8 mouse cellular contexts compared by ENCODE assay signal in genomic region chr4:135921257-135922120, GRCm38 (mm10). TPM values are rescaled to one million over a fixed set of nuclear protein-coding genes. Genes with fewer than 3 reads are reported as not detected.
DNase-seq lines count a peak whose midpoint lies in the region; ATAC-seq and TF ChIP-seq lines count a peak whose summit lies in the region.

No protein-coding gene starts in this region.

- H3K4me3 ChIP-seq in cerebellum, adult 2 months (replicated peaks; ENCODE audit: insufficient read depth, low read depth, low read length), result peak overlapping the region; percentile 70
- H3K4me3 ChIP-seq in G1E (ENCODE audit: low read depth, low read length), result peak overlapping the region; percentile 91
- peak overlapping the region; percentile 71 for H3K4me3 ChIP-seq in forebrain, postnatal 0 days (ENCODE audit: low read depth, low read length)
- peak overlapping the region; percentile 74 for H3K4me3 ChIP-seq in kidney, embryonic 14.5 days (ENCODE audit: low read length)

- no peak for TF ChIP-seq POLR2A in cerebellum, adult 2 months (IDR thresholded peaks at IDR 0.05; ENCODE audit: borderline replicate concordance, insufficient read depth, low read length)

- 3% methylated on average over 26 of the region's 26 CpGs for WGBS in cerebellum, adult 2 months
- WGBS in forebrain, postnatal 0 days, result 8% methylated on average over 26 of the region's 26 CpGs
- 6% methylated on average over 26 of the region's 26 CpGs for WGBS in kidney, embryonic 14.5 days

- H3K4me2 ChIP-seq in forebrain, postnatal 0 days (ENCODE audit: low read depth), result peak overlapping the region; percentile 91
- H3K4me2 ChIP-seq in kidney, embryonic 14.5 days (replicated peaks; ENCODE audit: low read depth, low read length), result peak overlapping the region; percentile 96

- TF ChIP-seq CTCF in cerebellum, adult 2 months (IDR thresholded peaks at IDR 0.05; ENCODE audit: borderline replicate concordance, insufficient read depth, low read depth, low read length), result no peak
- no peak for TF ChIP-seq CTCF in G1E (IDR thresholded peaks at IDR 0.05; ENCODE audit: low read depth, low read length)
- no peak for TF ChIP-seq CTCF in forebrain, postnatal 0 days (IDR thresholded peaks at IDR 0.05; ENCODE audit: low read depth)

- H3K27ac ChIP-seq in cerebellum, adult 2 months (ENCODE audit: insufficient read depth, low read length), result no peak overlapping the region
- H3K27ac ChIP-seq in forebrain, postnatal 0 days (ENCODE audit: low read depth, low read length), result no peak overlapping the region
- H3K27ac ChIP-seq in kidney, embryonic 14.5 days (ENCODE audit: low read depth, low read length), result peak overlapping the region; percentile 69; the same call in 1 of the 2 replicates

- DNase-seq in cerebellum, adult 2 months, result peak in 1 of 2 experiments; percentile 21
- no peak for DNase-seq in G1E (ENCODE audit: low spot score)
- DNase-seq in forebrain, postnatal 0 days, result peak; percentile 21
- peak; percentile 55 for DNase-seq in lung, postnatal 36 days
- no peak for DNase-seq in frontal cortex, postnatal 36 days (ENCODE audit: low spot score in 2 of 2)
- no peak for DNase-seq in right cerebral cortex, postnatal 14 days

- no peaks in the 10 kb centered on the region; the same call in 1 of the 2 replicates for H3K4me1 ChIP-seq in cerebellum, adult 2 months (ENCODE audit: control insufficient read depth, insufficient read depth, low read length)
- peaks cover 21% of the 10 kb centered on the region for H3K4me1 ChIP-seq in G1E (ENCODE audit: insufficient read depth, low read depth, low read length)
- H3K4me1 ChIP-seq in forebrain, postnatal 0 days (ENCODE audit: insufficient read depth), result peaks cover 7% of the 10 kb centered on the region; the same call in 1 of the 2 replicates
- peaks cover 8% of the 10 kb centered on the region for H3K4me1 ChIP-seq in kidney, embryonic 14.5 days (ENCODE audit: control insufficient read depth, insufficient read depth, low read length)

- H3K36me3 ChIP-seq in G1E (replicated peaks), result peaks cover 73% of the 10 kb centered on the region
- no peaks in the 10 kb centered on the region; the same call in 1 of the 2 replicates for H3K36me3 ChIP-seq in forebrain, postnatal 0 days (ENCODE audit: insufficient read depth)
- H3K36me3 ChIP-seq in kidney, embryonic 14.5 days (ENCODE audit: control insufficient read depth, insufficient read depth, low read length), result peaks cover 9% of the 10 kb centered on the region; the same call in 1 of the 2 replicates

- no peaks in the 10 kb centered on the region for H3K27me3 ChIP-seq in cerebellum, adult 2 months (ENCODE audit: control insufficient read depth, insufficient read depth, low read length)
- H3K27me3 ChIP-seq in G1E (ENCODE audit: insufficient read depth, low read length), result peaks cover 3% of the 10 kb centered on the region; the same call in 1 of the 2 replicates
- no peaks in the 10 kb centered on the region for H3K27me3 ChIP-seq in forebrain, postnatal 0 days (ENCODE audit: insufficient read depth, low read length)
- no peaks in the 10 kb centered on the region for H3K27me3 ChIP-seq in kidney, embryonic 14.5 days (ENCODE audit: control insufficient read depth, insufficient read depth, low read length)

- H3K9me3 ChIP-seq in G1E (replicated peaks), result no peaks in the 10 kb centered on the region
- no peaks in the 10 kb centered on the region for H3K9me3 ChIP-seq in forebrain, postnatal 0 days (ENCODE audit: low read length)
- no peaks in the 10 kb centered on the region for H3K9me3 ChIP-seq in kidney, embryonic 14.5 days (ENCODE audit: control insufficient read depth, low read length)

- no peak for ATAC-seq in cerebellum, adult (ENCODE audit: insufficient number of reproducible peaks, low FRiP score, low TSS enrichment)
- ATAC-seq in G1E (ENCODE audit: extremely low read depth, insufficient number of reproducible peaks, low FRiP score, poor library complexity, severe bottlenecking), result no peak
- ATAC-seq in forebrain, postnatal 0 days, result no peak
- ATAC-seq in kidney, embryonic 14.5 days (ENCODE audit: low FRiP score, low TSS enrichment), result peak; percentile 33

- peak overlapping the region; percentile 61 for H3K9ac ChIP-seq in forebrain, postnatal 0 days
- peak overlapping the region; percentile 82 for H3K9ac ChIP-seq in kidney, embryonic 14.5 days (ENCODE audit: low read depth, low read length)

RNA-seq across cellular contexts. Expression of gene Fuca1, which starts 1.0 kb away (rescaled TPM):
- polyA plus RNA-seq in cerebellum, adult 2 months (2012; rRNA removed), result 46.5 and 47.9 TPM in 2 replicates
- total RNA-seq in G1E (2014; fragmentation: Nextera tagmentation), result 32.8 and 66.2 TPM in 2 replicates
- total RNA-seq in G1E (2017), result 149 and 150 TPM in 2 replicates
- 13.9 and 16.9 TPM in 2 replicates for polyA plus RNA-seq in G1E (2012)
- 30.9 and 33.2 TPM in 2 replicates for total RNA-seq in forebrain, postnatal 0 days (2014; rRNA removed)
- 67.7 and 75.2 TPM in 2 replicates for polyA plus RNA-seq in forebrain, postnatal 0 days (2015; fragmentation: Nextera tagmentation; extraction: Ambion mirVana)
- polyA plus RNA-seq in kidney, embryonic 14.5 days (2014; fragmentation: Nextera tagmentation; extraction: Ambion mirVana), result 57.6 and 69.2 TPM in 2 replicates

RNA-seq across cellular contexts. Expression of gene Hmgcl, which starts 24.8 kb away (rescaled TPM):
- polyA plus RNA-seq in cerebellum, adult 2 months (2012; rRNA removed), result 86.9 and 98.7 TPM in 2 replicates
- total RNA-seq in G1E (2014; fragmentation: Nextera tagmentation) (19.1 and 22.2 TPM in 2 replicates), G1E (2017) (38.0 and 39.1 TPM in 2 replicates)
- 22.6 and 33.3 TPM in 2 replicates for polyA plus RNA-seq in G1E (2012)
- 42.9 and 46.0 TPM in 2 replicates for total RNA-seq in forebrain, postnatal 0 days (2014; rRNA removed)
- polyA plus RNA-seq in forebrain, postnatal 0 days (2015; fragmentation: Nextera tagmentation; extraction: Ambion mirVana), result 52.6 and 58.3 TPM in 2 replicates
- 81.1 and 81.3 TPM in 2 replicates for polyA plus RNA-seq in kidney, embryonic 14.5 days (2014; fragmentation: Nextera tagmentation; extraction: Ambion mirVana)

RNA-seq across cellular contexts. Expression of gene Cnr2, which starts 26.3 kb away (rescaled TPM):
- polyA plus RNA-seq in cerebellum, adult 2 months (2012; rRNA removed), result 0.05 and 0.06 TPM in 2 replicates
- 13.4 and 13.6 TPM in 2 replicates for total RNA-seq in G1E (2014; fragmentation: Nextera tagmentation)
- total RNA-seq in G1E (2017), result 28.2 and 30.6 TPM in 2 replicates
- polyA plus RNA-seq in G1E (2012), result 4.0 and 5.1 TPM in 2 replicates
- total RNA-seq in forebrain, postnatal 0 days (2014; rRNA removed), result 0.24 and 0.31 TPM in 2 replicates
- 0.17 TPM in 1 of 2 replicates, not detected in the other for polyA plus RNA-seq in forebrain, postnatal 0 days (2015; fragmentation: Nextera tagmentation; extraction: Ambion mirVana)
- 0.10 and 0.45 TPM in 2 replicates for polyA plus RNA-seq in kidney, embryonic 14.5 days (2014; fragmentation: Nextera tagmentation; extraction: Ambion mirVana)

RNA-seq across cellular contexts. Expression of gene Gale, which starts 42.0 kb away (rescaled TPM):
- 39.6 and 42.9 TPM in 2 replicates for polyA plus RNA-seq in cerebellum, adult 2 months (2012; rRNA removed)
- total RNA-seq in G1E (2014; fragmentation: Nextera tagmentation), result 4.3 and 5.0 TPM in 2 replicates
- total RNA-seq in G1E (2017), result 10.9 and 12.4 TPM in 2 replicates
- 19.8 and 23.3 TPM in 2 replicates for polyA plus RNA-seq in G1E (2012)
- total RNA-seq in forebrain, postnatal 0 days (2014; rRNA removed), result 32.1 and 42.4 TPM in 2 replicates
- polyA plus RNA-seq in forebrain, postnatal 0 days (2015; fragmentation: Nextera tagmentation; extraction: Ambion mirVana), result 30.7 and 34.4 TPM in 2 replicates
- polyA plus RNA-seq in kidney, embryonic 14.5 days (2014; fragmentation: Nextera tagmentation; extraction: Ambion mirVana), result 29.0 and 31.3 TPM in 2 replicates

RNA-seq across cellular contexts. Expression of gene Pnrc2, which starts 47.8 kb away (rescaled TPM):
- 59.7 and 61.5 TPM in 2 replicates for polyA plus RNA-seq in cerebellum, adult 2 months (2012; rRNA removed)
- total RNA-seq in G1E (2014; fragmentation: Nextera tagmentation) (264 and 272 TPM in 2 replicates), G1E (2017) (159 and 197 TPM in 2 replicates)
- polyA plus RNA-seq in G1E (2012), result 7.7 and 7.9 TPM in 2 replicates
- 64.4 and 75.0 TPM in 2 replicates for total RNA-seq in forebrain, postnatal 0 days (2014; rRNA removed)
- polyA plus RNA-seq in forebrain, postnatal 0 days (2015; fragmentation: Nextera tagmentation; extraction: Ambion mirVana), result 60.9 and 73.0 TPM in 2 replicates
- polyA plus RNA-seq in kidney, embryonic 14.5 days (2014; fragmentation: Nextera tagmentation; extraction: Ambion mirVana), result 174 and 209 TPM in 2 replicates

Comparison
In these comparisons a context has a peak if more than half of its experiments do, and no peak if none do; other contexts are left out.
1. DNase-seq: peak in forebrain, postnatal 0 days (single experiment) and lung, postnatal 36 days (single experiment); none in G1E (single experiment), frontal cortex, postnatal 36 days (0 of 2) and right cerebral cortex, postnatal 14 days (single experiment).
2. Peak in every context shown above with its lines, with median percentiles within 50 percentile points of each other: H3K4me3 ChIP-seq.